Mouse (Mus musculus) A20 (cell line): ENCODE measurements around the gene Cdk14.

ENCODE experiments used
- DNase-seq: peaks from one replicate; pipeline ENCODE4 v3.0.0-alpha.2; 2011; ENCODE audit warnings: low read depth, low spot score

Cdk14 gene

GRCm38 (mm10) chr5:5314270-5314669, 105.8 kb downstream of the Cdk14 start:
- no peak for DNase-seq

GRCm38 (mm10) chr5:5313195-5313760, 106.8 kb downstream of the Cdk14 start:
- no peak for DNase-seq

GRCm38 (mm10) chr5:5305286-5305685, 114.8 kb downstream of the Cdk14 start:
- no peak for DNase-seq

GRCm38 (mm10) chr5:5303102-5303670, 116.9 kb downstream of the Cdk14 start:
- no peak for DNase-seq

GRCm38 (mm10) chr5:5301571-5302079, 118.5 kb downstream of the Cdk14 start:
- DNase-seq, result no peak

- peak; percentile 23 for DNase-seq
Observed at GRCm38 (mm10) chr5:5300998-5301397, 119.1 kb downstream of the Cdk14 start.

GRCm38 (mm10) chr5:5300290-5300689, 119.8 kb downstream of the Cdk14 start:
- no peak for DNase-seq

- no peak for DNase-seq
Observed at GRCm38 (mm10) chr5:5297222-5297621, 122.9 kb downstream of the Cdk14 start.

- no peak for DNase-seq
Observed at GRCm38 (mm10) chr5:5296773-5297172, 123.3 kb downstream of the Cdk14 start.

- DNase-seq, result no peak
Observed at GRCm38 (mm10) chr5:5292830-5293542, 127.1 kb downstream of the Cdk14 start.

- no peak for DNase-seq
Observed at GRCm38 (mm10) chr5:5291321-5291991, 128.7 kb downstream of the Cdk14 start.

GRCm38 (mm10) chr5:5290714-5291113, 129.4 kb downstream of the Cdk14 start:
- DNase-seq, result no peak

- DNase-seq, result no peak
Observed at GRCm38 (mm10) chr5:5285876-5286275, 134.2 kb downstream of the Cdk14 start.

GRCm38 (mm10) chr5:5284531-5284930, 135.6 kb downstream of the Cdk14 start:
- DNase-seq, result no peak

- DNase-seq, result no peak
Observed at GRCm38 (mm10) chr5:5283756-5284430, 136.2 kb downstream of the Cdk14 start.

- DNase-seq, result no peak
Observed at GRCm38 (mm10) chr5:5282425-5282824, 137.7 kb downstream of the Cdk14 start.

GRCm38 (mm10) chr5:5275321-5275720, 144.8 kb downstream of the Cdk14 start:
- no peak for DNase-seq

- DNase-seq, result no peak
Observed at GRCm38 (mm10) chr5:5274318-5274717, 145.8 kb downstream of the Cdk14 start.

GRCm38 (mm10) chr5:5266787-5267126, 153.4 kb downstream of the Cdk14 start:
- no peak for DNase-seq

GRCm38 (mm10) chr5:5265861-5266786, 154.0 kb downstream of the Cdk14 start:
- peak; percentile 41 for DNase-seq

GRCm38 (mm10) chr5:5265401-5265841, 154.7 kb downstream of the Cdk14 start:
- no peak for DNase-seq
